Mouse (Mus musculus): ENCODE measurements at regions not wholly inside any gene's neighbourhood (a gene's known extent, or its start where the extent isn't known, plus 50 kb on each side); places are given as distances from the start of the nearest gene placed in this dataset.

GRCm38 (mm10) chr3:117927527-117927926 is 58.8 kb upstream of the Snx7 start:
- DNase-seq: no peak
- intact Hi-C loops (cut with DNase I): no loop called here

Data from heart, postnatal 36 days (tissue).